Mouse (Mus musculus) G1E (cell line): ENCODE results near the gene Alox5ap.

Source experiments
- CTCF ChIP-seq: IDR thresholded peaks from 2 replicates; pipeline ENCODE4 v1.5.1; 2012; ENCODE audit warnings: low read depth, low read length, inconsistent platforms, mixed read lengths
- GATA1 ChIP-seq: IDR thresholded peaks from 2 replicates; pipeline ENCODE4 v1.6.1; 2012; ENCODE audit warnings: borderline replicate concordance, low read length, inconsistent platforms, mixed read lengths
- TAL1 ChIP-seq: conservative IDR thresholded peaks from 2 replicates; pipeline ENCODE4 v1.6.1; 2012; ENCODE audit warnings: low read depth, low read length, inconsistent platforms, mixed read lengths

- TF ChIP-seq CTCF: no peak
- TF ChIP-seq GATA1: no peak
- TF ChIP-seq TAL1: no peak
Observed at GRCm38 (mm10) chr5:149286021-149286420, 21.5 kb downstream of the Alox5ap start.
